Mouse (Mus musculus) left cerebral cortex, adult 11 months (tissue): Measurements from ENCODE around the gene Rad52.

Experiments
- DNase-seq: peaks from one replicate; pipeline ENCODE4 v3.0.0; 2022; ENCODE audit warnings: low spot score

The Rad52 gene

GRCm38 (mm10) chr6:119902204-119903080 is at the start of gene Rad52:
Gene Rad52 (plus strand): TSS chr6:119902698.
- DNase-seq: peak; percentile 81

DNA sequence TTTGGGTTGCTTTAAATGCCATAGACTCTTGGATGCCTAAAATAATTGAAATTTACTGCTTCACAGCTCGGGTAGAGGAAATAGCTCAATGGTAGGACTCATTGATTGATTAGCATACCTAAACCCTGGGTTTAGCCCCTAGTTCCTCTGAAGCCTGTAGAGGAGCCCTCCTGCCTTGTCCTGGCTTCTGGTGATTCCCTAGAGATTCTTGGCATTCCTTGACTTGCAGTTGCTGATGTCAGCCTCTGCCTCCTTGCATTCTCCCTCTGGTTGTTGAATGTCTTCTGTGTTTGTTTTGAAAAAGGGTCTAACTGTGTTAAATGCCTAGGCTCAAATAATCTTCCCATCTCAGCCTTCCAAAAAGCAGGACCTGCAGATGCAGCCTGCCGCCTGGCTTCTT is 48.3 kb upstream of the Rad52 start:
- DNase-seq: no peak

DNA sequence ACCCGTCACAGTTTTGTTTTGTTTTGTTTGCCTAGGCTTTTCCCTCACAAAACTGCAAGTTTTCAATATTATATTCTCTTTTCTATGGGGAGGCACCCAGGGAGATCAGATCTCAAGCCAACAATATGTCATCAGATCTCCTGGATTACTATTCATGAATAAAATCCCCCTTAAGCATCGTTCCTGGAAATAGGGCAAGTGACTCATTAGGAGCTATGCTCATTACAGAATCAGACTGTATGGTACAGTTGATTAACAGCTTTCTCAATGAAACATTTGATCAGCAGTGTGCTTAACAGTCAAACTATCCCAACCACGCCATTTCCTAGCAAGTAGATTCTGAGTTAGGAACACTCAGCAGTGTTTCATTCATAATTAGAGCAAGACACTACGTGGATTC is 47.0 kb upstream of the Rad52 start:
- DNase-seq: no peak

- DNase-seq: no peak
Measured at GRCm38 (mm10) chr6:119860236-119860635, 42.3 kb upstream of the Rad52 start.

GRCm38 (mm10) chr6:119861519-119861918 is 41.0 kb upstream of the Rad52 start:
- no peak for DNase-seq

GRCm38 (mm10) chr6:119864341-119865034 is 38.0 kb upstream of the Rad52 start:
- peak; percentile 45 for DNase-seq

DNA sequence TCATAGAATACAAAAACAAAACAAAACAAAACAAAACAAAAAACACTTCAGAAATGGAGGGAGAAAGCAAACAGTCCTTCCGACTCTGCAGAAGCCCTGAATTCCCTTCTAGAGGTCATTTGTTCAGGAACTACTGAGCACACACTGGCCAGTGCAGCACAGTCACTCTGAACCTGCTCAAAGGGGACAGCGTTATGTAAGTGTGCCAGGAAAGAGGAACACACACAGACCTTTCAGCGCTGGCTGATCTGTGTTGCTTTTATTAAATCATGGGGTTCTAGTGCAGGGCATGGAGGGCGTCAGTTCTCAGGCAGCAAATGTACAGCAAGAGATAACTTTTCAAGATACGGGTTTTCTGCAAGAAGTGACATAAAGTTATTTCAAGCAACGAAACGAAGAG is 19.3 kb upstream of the Rad52 start:
- DNase-seq: no peak

DNA sequence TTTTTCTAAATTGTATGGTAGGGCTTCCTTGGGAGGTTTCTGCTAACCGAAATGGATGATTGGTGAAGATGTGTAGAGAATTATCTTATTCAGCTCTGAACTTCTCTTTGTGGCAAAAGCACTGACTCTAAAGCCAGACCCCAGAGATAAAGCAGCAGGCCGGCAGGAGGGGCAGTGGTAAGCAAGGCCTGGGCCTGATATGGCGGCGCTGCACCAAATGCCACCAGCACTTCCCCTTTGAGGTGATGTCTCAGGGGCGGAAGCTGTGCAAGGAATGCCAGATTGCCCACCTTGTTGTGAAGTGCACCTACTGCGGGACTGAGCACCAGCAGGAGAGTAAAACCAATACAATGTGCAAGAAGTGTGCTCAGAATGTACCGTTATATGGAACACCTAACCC is 9.8 kb upstream of the Rad52 start:
- DNase-seq: no peak

GRCm38 (mm10) chr6:119903081-119903789 is 737 bp downstream of the Rad52 start:
- no peak for DNase-seq

GRCm38 (mm10) chr6:119905461-119905860 is 3.0 kb downstream of the Rad52 start:
- DNase-seq: no peak

GRCm38 (mm10) chr6:119912046-119912445 is 9.5 kb downstream of the Rad52 start:
- DNase-seq: no peak

DNA sequence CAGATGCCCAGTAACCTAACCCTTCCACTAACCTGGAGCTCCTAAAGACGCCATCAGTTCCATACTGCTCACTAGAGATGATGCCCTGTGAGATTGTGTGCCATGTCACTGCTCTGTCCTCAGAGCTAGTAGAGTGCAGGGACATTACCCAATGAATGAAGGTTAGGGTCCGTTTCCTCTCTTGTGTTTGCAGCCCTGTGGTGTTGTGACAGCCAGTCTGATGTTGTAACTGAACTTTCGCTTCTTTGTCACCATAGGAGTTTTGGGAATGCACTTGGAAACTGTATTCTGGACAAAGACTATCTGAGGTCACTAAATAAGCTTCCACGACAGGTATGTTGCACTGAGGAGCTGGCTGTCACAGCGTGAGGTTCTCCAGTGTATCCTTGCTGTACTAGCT is 13.2 kb downstream of the Rad52 start:
- DNase-seq: no peak

- DNase-seq: no peak
Measured at GRCm38 (mm10) chr6:119918561-119919181, 16.2 kb downstream of the Rad52 start.

DNA sequence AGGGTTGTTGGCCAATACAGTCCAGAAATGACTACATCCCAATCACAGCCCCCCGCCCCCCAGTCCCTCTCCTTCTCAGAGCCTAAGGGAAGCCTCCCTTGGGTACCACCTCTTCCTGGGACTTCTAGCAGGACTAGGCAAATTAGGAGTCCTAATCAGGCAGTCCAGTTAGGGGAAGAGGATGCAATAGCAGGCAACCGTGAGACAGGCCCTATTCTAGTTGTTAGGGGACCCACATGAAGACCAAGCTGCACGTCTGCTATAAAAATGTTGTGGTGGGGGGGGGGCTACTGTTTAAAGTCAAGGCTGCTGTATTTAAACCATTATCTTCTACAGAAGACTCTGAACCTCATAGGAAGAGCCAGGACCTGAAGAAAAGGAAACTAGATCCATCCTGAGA is 19.6 kb downstream of the Rad52 start:
- DNase-seq: no peak

- DNase-seq: no peak
Measured at GRCm38 (mm10) chr6:119922544-119922943, 20.0 kb downstream of the Rad52 start.

DNA sequence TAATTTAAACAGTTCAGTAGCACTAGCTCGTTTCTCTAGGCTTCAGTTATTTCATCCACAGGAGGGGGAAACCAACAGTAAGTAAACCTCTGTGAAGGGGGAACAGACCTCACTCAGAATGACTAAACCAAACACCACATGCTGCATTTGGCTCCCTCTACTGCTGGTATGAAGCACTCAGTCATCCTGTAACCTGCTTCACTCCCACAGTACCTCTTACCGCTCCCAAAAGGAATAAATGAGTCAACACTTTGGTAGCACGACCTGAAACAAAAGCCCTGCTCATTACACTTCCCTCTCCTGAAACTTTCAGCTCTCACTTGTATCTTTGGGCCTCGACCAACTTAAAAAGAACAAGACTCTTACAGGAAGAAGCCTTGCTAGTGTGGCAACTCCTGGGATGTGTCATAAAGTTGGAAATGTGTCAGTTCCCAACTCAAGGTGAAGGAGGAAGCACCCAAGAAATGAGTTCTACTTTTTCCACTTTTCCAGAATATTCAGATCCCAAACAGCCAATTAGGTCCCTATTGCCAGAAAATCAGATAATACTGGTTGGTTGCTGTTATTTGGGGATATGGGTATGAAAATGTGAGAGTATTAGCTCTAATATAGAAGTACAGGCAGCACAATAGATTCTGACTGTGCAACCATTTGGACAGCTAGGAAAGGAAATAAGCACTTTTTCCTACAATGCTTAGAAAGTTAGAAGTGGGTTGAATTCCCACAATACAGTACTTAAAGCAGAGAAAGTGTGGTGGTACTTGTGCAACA is 21.9 kb downstream of the Rad52 start:
- DNase-seq: peak; percentile 23
